Mouse (Mus musculus): ENCODE measurements at regions not wholly inside any gene's neighbourhood (a gene's known extent, or its start where the extent isn't known, plus 50 kb on each side); places are given as distances from the start of the nearest gene placed in this dataset.

DNA sequence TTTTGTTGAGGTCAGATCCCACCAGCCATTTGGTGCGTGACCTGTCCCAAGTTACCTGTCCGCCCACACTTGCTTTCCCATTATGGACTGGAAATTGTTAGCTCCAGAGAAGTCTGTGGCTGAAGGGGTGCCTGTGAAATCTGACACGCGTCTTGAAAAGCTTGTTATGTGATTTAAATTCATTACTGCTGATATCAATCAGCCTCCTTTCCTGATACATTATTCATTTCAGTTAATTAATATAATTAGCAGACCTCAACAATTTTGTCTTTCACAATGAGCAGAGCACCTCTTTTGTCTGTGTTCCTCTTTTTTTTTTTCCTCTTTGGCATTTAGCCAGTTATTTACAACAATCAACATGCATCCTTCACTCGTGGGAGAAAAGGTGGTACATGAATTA is 58.6 kb upstream of the Grip1 start:
- no peak for ATAC-seq (replicated peaks in 1 of 2; ENCODE audit: insufficient read depth in 1 of 2, low FRiP score in 2 of 2, low TSS enrichment in 1 of 2, low read depth in 1 of 2, poor library complexity in 2 of 2, severe bottlenecking in 2 of 2)

DNA sequence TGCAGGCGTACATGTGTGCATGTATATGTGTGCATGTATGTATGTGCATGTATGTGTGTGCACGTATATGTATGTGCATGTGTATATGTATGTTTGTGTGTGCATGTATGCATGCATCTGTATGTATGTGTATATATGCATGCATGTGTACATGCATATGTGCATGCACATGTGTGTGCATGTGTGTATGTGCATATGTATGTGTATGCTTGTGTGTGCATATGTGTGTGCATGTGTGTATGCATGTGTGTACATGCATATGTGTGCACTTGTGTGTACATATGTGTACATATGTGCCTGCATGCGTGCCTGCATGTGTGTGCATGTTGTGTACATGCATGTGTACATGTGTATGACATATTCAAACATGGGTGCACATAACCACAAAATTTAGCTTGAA is 65.7 kb upstream of the Grip1 start:
- ATAC-seq (replicated peaks in 1 of 2; ENCODE audit: insufficient read depth in 1 of 2, low FRiP score in 2 of 2, low TSS enrichment in 1 of 2, low read depth in 1 of 2, poor library complexity in 2 of 2, severe bottlenecking in 2 of 2) = no peak

DNA sequence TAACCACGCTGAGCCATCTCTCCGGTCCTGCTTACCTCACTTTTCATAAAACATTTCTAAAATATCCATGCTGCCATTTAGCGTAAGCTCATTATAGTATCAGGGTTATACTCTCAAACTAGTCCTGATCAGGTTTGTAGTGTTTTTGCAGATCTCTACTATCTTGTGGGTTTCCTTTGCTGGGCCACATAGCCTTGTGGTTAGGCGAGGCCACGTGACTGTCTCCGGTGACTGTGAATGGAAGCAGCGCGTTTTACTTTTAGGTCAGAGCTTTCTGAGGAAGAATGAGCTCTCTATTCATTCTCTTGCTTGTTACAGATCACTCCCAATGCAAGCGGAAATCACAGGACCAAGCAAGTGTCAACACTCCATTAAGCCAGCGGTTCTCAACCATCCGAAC is 71.4 kb upstream of the Grip1 start:
- peak; percentile 66 to 85 for ATAC-seq (replicated peaks in 1 of 2; ENCODE audit: insufficient read depth in 1 of 2, low FRiP score in 2 of 2, low TSS enrichment in 1 of 2, low read depth in 1 of 2, poor library complexity in 2 of 2, severe bottlenecking in 2 of 2)

DNA sequence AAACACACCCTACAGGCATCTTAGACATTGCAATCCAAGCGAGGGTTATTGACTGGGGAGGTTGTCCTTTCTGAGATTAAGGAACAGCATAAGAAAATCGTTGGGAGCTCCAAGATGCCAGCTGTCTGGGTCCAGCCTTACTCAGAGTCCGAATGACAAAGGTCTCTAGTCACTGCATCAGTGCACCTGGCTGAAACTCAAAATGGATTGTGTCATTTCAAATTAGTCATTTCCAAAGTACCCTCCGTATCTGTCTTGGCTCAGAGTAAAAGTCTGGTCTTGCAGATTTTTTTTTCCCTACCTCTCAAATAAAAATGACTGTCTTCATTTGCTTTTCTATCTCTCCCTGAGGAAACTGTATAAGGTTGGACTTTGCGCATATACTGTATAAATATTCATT is 85.1 kb upstream of the Grip1 start:
- no peak for ATAC-seq (replicated peaks in 1 of 2; ENCODE audit: insufficient read depth in 1 of 2, low FRiP score in 2 of 2, low TSS enrichment in 1 of 2, low read depth in 1 of 2, poor library complexity in 2 of 2, severe bottlenecking in 2 of 2)

DNA sequence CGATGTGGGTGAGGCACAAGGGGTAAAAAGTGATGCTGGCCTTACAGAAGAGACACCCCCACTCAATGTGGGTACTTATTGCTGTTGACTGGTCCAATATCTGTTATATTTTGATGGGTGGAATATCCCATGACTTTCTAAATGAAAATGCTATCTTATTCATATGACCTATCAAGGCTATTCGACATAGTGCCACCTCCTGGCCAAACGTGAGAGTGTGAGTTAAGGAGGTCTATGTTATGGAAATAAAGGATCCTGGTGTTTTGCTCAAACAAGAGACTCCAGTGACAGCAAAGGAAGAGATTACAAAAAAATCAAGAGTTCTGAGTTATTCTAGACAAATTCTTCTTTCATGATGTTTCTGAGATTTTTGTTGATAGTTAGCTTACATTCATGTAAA is 90.0 kb upstream of the Grip1 start:
- ATAC-seq (replicated peaks in 1 of 2; ENCODE audit: insufficient read depth in 1 of 2, low FRiP score in 2 of 2, low TSS enrichment in 1 of 2, low read depth in 1 of 2, poor library complexity in 2 of 2, severe bottlenecking in 2 of 2) = peak in 1 of 2 experiments; percentile 58; a peak in 1 of 4 replicates

DNA sequence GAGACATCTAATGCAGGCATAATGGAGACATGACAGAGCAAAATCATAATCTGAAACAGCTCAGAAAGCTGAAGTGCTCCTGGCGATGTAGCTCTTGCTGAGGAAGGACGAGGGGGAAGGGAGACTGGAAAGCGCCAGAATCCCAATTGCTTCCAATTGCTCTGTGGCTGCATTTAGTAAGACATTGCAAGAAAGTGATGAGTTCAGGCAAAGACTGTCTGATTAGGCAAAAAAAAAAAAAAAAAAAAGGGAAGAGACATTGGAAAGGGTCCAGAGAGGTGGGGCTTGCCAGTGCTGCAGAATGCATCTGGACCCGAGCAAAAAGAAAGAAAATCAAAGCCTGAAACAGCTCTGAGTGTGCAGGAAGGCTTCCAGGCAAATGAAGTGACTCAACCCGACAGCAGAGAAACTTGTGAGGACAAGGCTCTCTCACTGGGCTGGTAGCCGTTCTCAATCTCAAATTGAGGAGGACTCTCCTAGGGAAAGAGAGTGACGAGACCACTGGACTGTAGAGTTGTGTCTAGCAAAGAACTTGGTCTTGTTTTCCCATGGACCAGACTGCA is 94.8 kb upstream of the Grip1 start:
- ATAC-seq (replicated peaks in 1 of 2; ENCODE audit: insufficient read depth in 1 of 2, low FRiP score in 2 of 2, low TSS enrichment in 1 of 2, low read depth in 1 of 2, poor library complexity in 2 of 2, severe bottlenecking in 2 of 2) = no peak

DNA sequence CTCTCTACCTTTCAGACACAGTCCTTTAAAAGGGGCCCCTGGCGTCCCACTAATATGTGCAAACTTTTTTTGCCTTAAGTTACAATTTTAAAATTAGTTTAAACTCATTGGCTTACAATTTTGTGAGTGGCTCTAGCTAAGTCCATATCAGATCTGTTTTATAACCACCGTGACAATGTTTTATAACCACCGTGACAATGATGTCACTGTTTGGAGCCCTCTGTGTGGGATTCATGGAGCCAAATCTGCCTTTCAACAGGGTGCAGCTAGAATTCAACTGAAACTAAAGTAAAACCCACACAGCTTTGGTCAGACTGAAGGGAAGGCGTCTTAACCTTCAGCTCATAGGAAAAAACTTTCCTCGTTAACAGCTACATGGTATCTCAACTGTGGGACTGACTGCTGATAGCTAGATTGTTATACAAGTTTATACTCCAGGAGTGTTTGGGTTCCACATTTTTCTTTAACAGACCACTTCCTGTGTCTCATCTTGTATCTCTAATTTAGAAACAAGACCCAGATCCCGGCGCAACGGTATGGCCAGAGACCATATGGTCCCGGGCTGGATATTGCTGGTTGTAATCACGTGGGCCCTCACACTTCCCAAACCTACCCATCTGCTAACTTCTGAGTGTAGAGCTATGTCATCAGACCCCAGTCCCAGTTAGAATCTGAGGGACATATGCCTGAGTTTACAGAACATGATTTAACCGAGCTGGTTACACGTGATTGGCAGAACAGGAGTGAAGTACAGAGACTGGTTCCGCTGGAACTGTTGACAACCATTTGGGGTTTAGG is 102.7 kb upstream of the Cand1 start:
- no peak for ATAC-seq (replicated peaks in 1 of 2; ENCODE audit: insufficient read depth in 1 of 2, low FRiP score in 2 of 2, low TSS enrichment in 1 of 2, low read depth in 1 of 2, poor library complexity in 2 of 2, severe bottlenecking in 2 of 2)

DNA sequence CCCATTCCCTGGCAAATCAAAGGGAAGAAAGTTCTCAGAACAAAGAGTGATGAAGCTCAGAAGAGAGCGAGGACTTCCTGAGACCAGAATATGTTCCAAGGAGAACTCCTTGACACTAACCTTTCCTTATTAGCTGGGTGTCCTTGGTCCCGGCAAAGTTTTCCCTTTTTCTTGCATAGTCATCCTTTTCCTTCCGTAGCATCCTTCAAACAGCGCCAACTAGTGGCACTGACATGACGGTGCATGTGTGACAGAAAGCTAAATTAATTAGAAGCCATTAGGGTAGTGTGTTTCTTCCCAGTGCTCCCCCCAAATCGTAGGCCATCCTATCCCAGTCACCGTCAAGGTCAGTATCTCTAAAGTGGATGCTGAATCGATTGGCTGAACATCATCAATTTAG is 100.5 kb upstream of the Cand1 start:
- ATAC-seq (replicated peaks in 1 of 2; ENCODE audit: insufficient read depth in 1 of 2, low FRiP score in 2 of 2, low TSS enrichment in 1 of 2, low read depth in 1 of 2, poor library complexity in 2 of 2, severe bottlenecking in 2 of 2) = no peak

DNA sequence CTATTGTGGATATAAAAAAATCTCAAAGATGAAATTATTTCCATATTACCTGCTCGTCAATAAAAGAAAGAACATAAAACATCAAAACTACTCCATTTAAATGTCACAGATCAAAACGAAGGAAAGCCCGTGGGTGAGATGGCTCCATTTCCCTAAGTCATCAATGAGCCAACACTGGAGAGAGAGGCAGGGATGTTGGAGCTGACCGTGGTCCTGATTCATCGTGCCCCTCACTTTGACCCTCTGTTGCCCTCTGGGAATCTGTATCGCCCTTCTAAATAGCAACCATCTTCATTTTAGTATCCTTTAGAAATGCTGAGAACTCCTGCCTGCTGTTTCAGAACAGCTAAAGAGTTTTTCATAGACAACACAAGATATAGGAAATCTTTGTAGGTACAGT is 87.1 kb upstream of the Cand1 start:
- no peak for ATAC-seq (replicated peaks in 1 of 2; ENCODE audit: insufficient read depth in 1 of 2, low FRiP score in 2 of 2, low TSS enrichment in 1 of 2, low read depth in 1 of 2, poor library complexity in 2 of 2, severe bottlenecking in 2 of 2)

DNA sequence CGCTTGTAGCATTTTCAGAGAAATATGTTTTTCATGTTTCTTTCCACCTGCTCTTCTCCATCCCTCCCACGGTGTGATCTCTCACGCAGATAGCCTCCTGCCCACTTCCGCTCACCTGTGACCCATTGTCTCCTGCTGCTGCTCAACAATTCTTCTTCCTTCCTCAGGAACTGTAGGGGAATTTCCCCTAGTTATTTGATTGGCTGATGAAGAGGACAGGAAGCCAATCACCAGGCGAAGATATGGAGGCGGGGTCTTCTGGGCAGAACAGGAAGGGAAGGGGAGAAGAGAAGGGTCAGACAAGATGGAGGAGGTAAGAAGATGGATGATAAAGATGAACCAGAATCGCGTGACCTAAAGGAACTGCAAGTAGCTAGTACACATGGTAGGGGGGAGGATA is 80.1 kb upstream of the Cand1 start:
- no peak for ATAC-seq (replicated peaks in 1 of 2; ENCODE audit: insufficient read depth in 1 of 2, low FRiP score in 2 of 2, low TSS enrichment in 1 of 2, low read depth in 1 of 2, poor library complexity in 2 of 2, severe bottlenecking in 2 of 2)

DNA sequence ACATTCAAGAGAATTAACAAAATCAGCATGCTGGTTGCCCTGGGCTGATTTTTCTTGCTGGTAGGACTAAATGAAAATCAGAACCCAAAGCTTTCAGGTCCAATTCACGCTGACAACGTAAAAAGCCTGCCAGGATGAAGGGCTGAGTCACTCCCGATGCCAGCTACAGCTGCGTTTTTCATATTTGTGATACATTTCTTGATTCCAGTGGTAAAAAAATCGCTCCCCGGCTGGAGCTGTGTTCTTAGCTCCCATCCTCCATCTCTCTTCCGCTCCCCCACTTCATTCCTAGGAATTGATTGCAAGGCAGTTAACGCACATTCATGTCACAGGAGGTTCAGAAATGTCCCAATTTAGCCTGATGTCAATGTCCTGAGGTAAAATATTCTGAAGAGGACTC is 78.6 kb upstream of the Cand1 start:
- ATAC-seq (replicated peaks in 1 of 2; ENCODE audit: insufficient read depth in 1 of 2, low FRiP score in 2 of 2, low TSS enrichment in 1 of 2, low read depth in 1 of 2, poor library complexity in 2 of 2, severe bottlenecking in 2 of 2) = no peak

DNA sequence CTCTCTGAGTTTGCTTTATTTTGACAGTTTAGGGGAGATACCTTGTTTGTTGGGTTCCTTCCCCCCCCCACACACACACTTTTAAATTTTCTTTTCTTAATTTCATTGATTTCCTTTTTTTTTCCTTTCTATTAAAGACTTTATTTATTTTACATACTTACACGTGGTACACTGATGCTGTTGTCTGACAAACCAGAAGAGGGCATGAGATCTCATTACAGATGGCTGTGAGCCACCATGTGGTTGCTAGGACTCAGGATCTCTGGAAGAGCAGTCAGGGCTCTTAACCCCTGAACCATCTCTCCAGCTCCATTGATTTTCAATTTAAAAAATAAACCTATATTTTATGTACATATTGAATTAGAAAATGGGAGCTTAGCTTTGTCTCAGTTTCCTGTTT is 71.7 kb upstream of the Cand1 start:
- no peak for ATAC-seq (replicated peaks in 1 of 2; ENCODE audit: insufficient read depth in 1 of 2, low FRiP score in 2 of 2, low TSS enrichment in 1 of 2, low read depth in 1 of 2, poor library complexity in 2 of 2, severe bottlenecking in 2 of 2)

DNA sequence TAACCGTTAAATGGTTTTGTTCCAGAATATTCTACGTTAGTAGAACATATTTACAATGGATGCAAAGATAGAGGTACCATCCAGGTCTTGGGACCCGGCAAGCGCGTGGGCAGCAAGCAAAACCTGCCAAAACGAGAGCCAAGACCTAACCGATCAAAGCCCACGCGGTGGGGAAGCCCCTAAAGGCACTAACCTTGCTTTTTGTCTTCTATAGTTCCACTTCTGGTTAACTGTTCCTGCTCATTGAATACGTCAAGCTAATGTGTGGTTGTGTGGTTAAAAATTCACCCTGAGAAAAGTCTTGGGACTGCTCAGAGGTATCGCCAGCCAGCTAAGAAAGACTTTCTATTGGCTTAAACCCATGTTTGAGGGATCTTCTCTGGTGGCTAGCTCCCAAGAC is 55.9 kb upstream of the Cand1 start:
- no peak for ATAC-seq (replicated peaks in 1 of 2; ENCODE audit: insufficient read depth in 1 of 2, low FRiP score in 2 of 2, low TSS enrichment in 1 of 2, low read depth in 1 of 2, poor library complexity in 2 of 2, severe bottlenecking in 2 of 2)

DNA sequence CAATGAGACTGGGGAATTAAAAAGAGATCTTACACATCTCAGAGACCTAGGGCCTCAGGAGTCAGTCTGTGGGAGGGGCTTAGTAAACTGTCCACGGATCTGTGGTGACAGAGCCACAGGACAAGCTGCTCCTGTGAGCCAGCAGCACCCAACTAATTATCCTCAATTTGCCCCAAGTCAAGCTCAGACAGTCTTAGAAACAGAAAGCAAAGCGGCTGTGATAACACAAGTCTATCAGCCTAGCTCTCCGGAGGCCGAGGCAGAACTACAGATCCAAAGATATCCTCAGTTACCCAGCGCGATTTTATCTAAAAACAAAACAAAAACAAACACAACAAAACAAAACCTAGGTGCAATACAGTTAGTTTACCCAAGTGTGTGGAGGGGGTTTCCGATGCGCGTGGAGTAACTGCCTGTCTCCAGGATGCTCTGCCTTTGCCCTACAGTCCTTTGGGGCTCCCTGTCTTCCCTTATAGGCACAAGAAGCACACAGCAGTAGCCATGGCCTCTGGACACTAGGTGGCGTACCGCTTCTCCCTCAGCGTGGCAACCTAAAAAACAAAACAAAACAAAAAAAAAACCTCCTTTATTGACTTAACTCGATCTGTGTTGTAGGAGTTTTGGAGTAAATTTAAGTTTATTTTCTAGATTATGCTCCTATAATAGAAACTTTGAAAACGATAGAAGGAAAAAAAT is 54.7 kb upstream of the Cand1 start:
- peak; percentile 71 to 76 for ATAC-seq (replicated peaks in 1 of 2; ENCODE audit: insufficient read depth in 1 of 2, low FRiP score in 2 of 2, low TSS enrichment in 1 of 2, low read depth in 1 of 2, poor library complexity in 2 of 2, severe bottlenecking in 2 of 2)

DNA sequence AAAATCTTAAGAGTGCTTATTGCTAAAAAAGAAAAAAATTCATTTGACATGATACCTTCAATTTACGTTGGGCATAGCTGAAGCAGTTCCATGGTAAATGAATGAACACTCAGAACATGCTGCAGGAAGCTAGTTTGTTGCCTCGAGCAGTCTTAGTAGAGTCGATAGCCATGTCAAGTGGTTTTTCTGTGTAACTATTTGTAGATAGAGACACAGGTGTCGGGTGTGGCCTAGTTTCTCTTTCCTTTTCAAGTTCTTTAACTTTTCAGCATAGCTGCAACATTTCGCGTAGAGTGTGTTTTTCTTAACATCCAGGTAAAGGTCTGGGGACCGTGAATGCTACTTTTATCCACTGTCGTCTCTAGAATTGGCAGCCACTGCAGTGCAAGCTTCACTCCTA is 53.5 kb upstream of the Cand1 start:
- ATAC-seq (replicated peaks in 1 of 2; ENCODE audit: insufficient read depth in 1 of 2, low FRiP score in 2 of 2, low TSS enrichment in 1 of 2, low read depth in 1 of 2, poor library complexity in 2 of 2, severe bottlenecking in 2 of 2) = no peak
